Mouse (Mus musculus): ENCODE measurements around the gene Zfp865. TPM values are rescaled to one million over a fixed set of nuclear protein-coding genes. Genes with fewer than 3 reads are reported as not detected.
"Not testable (repeated sequence)": the region's sequence is repeated elsewhere in the genome, so short reads cannot be mapped to it uniquely, and the experiment has no call there.

Zfp865 gene
- polyA plus RNA-seq, 1 experiment: 16.5 TPM

DNA sequence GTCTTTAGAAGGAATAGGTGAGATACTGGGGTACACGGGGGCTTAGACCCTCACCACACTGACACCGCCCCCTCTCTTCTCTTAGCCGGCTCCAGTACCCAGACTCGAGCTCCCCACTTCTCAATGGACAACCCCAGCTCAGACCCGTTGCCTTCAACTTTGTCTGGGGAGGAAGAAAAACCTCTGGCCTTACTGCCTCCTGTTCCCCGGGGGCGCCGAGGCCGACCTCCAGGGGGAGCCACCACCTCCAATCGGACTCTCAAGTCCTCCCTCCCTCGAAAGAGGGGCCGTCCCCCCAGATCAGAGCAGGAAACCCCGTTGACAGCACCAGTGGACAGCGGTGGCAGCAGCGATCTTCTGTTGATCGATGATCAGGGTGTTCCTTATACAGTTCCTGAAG, 2.8 kb upstream of the Zfp865 start:
- Histone ChIP-seq H3K4me3 (ENCODE audit: insufficient read depth, poor library complexity, severe bottlenecking) (no peak overlapping the region), H3ac (ENCODE audit: control insufficient read depth, insufficient read length, low read depth) (no peak overlapping the region)
- TF ChIP-seq FOSL1 (IDR thresholded peaks at IDR 0.05; ENCODE audit: insufficient read depth, low read length, poor library complexity, severe bottlenecking): no peak
- no peak for TF ChIP-seq CTCF (IDR thresholded peaks at IDR 0.05; ENCODE audit: control insufficient read depth, insufficient read depth, insufficient read length)
- TF ChIP-seq MYOG (IDR thresholded peaks at IDR 0.05; ENCODE audit: control insufficient read depth, extremely low read depth, insufficient read length): no peak

DNA sequence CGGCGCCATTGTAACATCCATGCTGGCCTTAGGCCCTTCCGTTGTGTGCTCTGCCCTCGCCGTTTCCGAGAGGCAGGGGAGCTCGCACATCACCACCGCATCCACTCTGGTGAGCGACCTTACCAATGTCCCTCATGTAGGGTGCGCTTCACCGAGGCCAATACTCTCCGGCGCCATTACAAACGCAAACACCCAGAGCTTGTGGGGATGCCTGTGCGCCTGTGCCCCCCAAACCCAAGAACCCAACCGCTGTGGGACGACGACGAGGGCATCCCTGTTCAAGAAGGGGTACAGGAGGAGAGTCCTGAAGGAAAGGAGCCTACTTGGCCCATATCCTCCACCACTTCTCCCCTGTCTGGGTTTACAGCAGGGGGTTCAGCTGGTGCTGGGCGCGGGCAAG, 2.2 kb upstream of the Zfp865 start:
- Histone ChIP-seq H3K79me3 (ENCODE audit: low read depth) (peaks cover 27% of the 10 kb centered on the region), H3ac (ENCODE audit: control insufficient read depth, insufficient read length, low read depth) (no peak overlapping the region), H3K36me3 (ENCODE audit: control insufficient read depth, insufficient read depth) (peaks cover 22% of the 10 kb centered on the region), H3K27me3 (ENCODE audit: control insufficient read depth, insufficient read depth, insufficient read length) (no peaks in the 10 kb centered on the region), H3K79me2 (ENCODE audit: control insufficient read depth, insufficient read depth) (peaks cover 39% of the 10 kb centered on the region), H3K4me3 (ENCODE audit: insufficient read depth, poor library complexity, severe bottlenecking) (no peak overlapping the region)
- TF ChIP-seq CTCF (IDR thresholded peaks at IDR 0.05; ENCODE audit: control insufficient read depth, insufficient read depth, insufficient read length): no peak
- TF ChIP-seq CEBPB (IDR thresholded peaks at IDR 0.05; ENCODE audit: low read depth): no peak
- no peak for TF ChIP-seq USF1 (IDR thresholded peaks at IDR 0.05; ENCODE audit: low read depth)
- TF ChIP-seq MYOD1 (IDR thresholded peaks at IDR 0.05; ENCODE audit: control insufficient read depth, insufficient read length, low read depth): no peak
- no peak for TF ChIP-seq MYOG (IDR thresholded peaks at IDR 0.05; ENCODE audit: control insufficient read depth, extremely low read depth, insufficient read length)
- no peak for TF ChIP-seq MAX (IDR thresholded peaks at IDR 0.05)
- no peak for TF ChIP-seq FOSL1 (IDR thresholded peaks at IDR 0.05; ENCODE audit: insufficient read depth, low read length, poor library complexity, severe bottlenecking)

More for the DNA sequence above, 2.8 kb upstream of the Zfp865 start:
- Histone ChIP-seq H3K27me3 (ENCODE audit: control insufficient read depth, insufficient read depth, insufficient read length) (no peaks in the 10 kb centered on the region), H3K79me3 (ENCODE audit: low read depth) (peaks cover 21% of the 10 kb centered on the region), H3K36me3 (ENCODE audit: control insufficient read depth, insufficient read depth) (peaks cover 20% of the 10 kb centered on the region), H3K79me2 (ENCODE audit: control insufficient read depth, insufficient read depth) (peaks cover 37% of the 10 kb centered on the region)

DNA sequence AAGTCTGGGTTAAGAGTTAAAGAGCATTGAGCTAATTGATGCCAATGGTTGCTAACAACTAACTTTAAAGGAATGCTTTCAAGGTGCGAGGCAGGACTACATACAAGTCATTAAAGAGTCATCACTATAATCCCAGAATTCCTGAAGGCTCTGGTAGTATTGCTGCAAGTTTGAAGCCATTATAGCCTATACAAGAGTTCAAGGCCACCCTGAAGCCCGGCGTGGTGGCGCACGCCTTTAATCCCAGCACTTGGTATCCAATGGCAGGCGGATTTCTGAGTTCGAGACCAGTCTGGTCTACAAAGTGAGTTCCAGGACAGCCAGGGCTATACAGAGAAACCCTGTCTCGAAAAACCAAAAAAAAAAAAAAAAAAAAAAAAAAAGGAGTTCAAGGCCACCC, 600 bp upstream of the Zfp865 start:
- Histone ChIP-seq H3K4me3 (ENCODE audit: insufficient read depth, poor library complexity, severe bottlenecking) (peak overlapping the region; percentile 29), H3ac (ENCODE audit: control insufficient read depth, insufficient read length, low read depth) (peak overlapping the region; percentile 23)
- not testable (repeated sequence) for H3K27me3 ChIP-seq (ENCODE audit: control insufficient read depth, insufficient read depth, insufficient read length)

DNA sequence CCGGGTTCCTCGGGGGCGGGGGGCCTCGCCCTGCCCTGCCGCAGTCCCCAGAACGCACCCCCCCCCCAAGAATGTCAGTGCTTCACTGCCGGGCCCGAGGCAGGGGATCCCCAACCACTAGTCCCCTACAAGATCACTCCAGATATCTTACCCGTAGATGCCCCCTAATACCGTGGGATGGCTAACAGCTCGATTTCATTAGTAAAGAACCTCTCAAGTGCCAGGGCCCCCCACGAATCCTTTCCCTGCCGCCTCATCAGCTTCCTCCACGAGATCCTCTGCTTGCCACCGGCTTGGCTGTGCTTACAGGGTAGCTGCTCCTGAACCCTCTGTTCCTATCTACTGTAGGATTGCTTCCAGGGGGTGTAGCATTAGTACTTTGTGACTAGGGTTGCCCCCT, 509 bp downstream of the Zfp865 start:
- Histone ChIP-seq H3K4me3 (ENCODE audit: insufficient read depth, poor library complexity, severe bottlenecking) (peak overlapping the region; percentile 69), H3K79me2 (ENCODE audit: control insufficient read depth, insufficient read depth) (peaks cover 63% of the 10 kb centered on the region), H3K79me3 (ENCODE audit: low read depth) (peaks cover 42% of the 10 kb centered on the region), H3K27me3 (ENCODE audit: control insufficient read depth, insufficient read depth, insufficient read length) (no peaks in the 10 kb centered on the region), H3ac (ENCODE audit: control insufficient read depth, insufficient read length, low read depth) (peak overlapping the region; percentile 91), H3K36me3 (ENCODE audit: control insufficient read depth, insufficient read depth) (peaks cover 43% of the 10 kb centered on the region)
- TF ChIP-seq CTCF (IDR thresholded peaks at IDR 0.05; ENCODE audit: control insufficient read depth, insufficient read depth, insufficient read length) (no peak), CEBPB (IDR thresholded peaks at IDR 0.05; ENCODE audit: low read depth) (no peak)

More for the DNA sequence above, 600 bp upstream of the Zfp865 start:
- Histone ChIP-seq H3K79me3 (ENCODE audit: low read depth) (peaks cover 34% of the 10 kb centered on the region), H3K36me3 (ENCODE audit: control insufficient read depth, insufficient read depth) (peaks cover 34% of the 10 kb centered on the region), H3K79me2 (ENCODE audit: control insufficient read depth, insufficient read depth) (peaks cover 52% of the 10 kb centered on the region)

DNA sequence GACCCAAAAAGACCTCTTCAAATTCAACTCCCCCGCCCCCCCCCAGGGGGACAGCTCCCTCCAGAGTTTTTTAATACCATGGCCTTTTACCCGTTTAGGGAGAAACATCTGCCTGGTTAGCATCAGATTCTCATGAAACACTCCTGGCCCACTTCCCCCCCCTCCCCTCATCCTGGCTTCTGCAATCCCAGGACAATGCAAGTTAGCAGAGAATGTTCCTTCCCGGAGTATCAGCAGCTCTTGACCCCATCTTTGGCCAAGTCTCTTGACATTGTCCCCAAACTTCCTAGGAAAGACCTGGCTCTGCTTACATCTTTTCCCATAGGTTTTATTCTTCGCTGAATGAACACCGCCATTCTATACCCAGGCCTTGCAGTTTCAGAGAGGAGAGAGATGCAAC, 1.0 kb downstream of the Zfp865 start:
- Histone ChIP-seq H3ac (ENCODE audit: control insufficient read depth, insufficient read length, low read depth) (peak overlapping the region; percentile 91), H3K36me3 (ENCODE audit: control insufficient read depth, insufficient read depth) (peaks cover 48% of the 10 kb centered on the region)
- no peak for TF ChIP-seq CEBPB (IDR thresholded peaks at IDR 0.05; ENCODE audit: low read depth)

DNA sequence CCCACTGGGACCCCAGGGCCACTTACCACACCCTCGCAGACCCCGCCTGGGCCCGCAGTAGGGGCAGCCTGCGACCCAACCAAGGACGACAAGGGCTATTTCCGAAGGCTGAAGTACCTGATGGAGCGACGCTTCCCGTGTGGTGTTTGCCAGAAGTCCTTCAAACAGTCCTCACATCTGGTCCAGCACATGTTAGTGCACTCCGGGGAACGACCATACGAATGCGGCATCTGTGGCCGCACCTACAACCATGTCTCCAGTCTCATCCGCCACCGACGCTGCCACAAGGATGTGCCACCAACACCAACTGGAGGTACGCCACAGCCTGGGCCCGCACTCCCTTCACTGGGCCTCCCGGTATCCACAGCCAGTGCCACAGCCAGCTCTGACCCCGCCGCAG, 9.4 kb downstream of the Zfp865 start:
- Histone ChIP-seq H3K79me2 (ENCODE audit: control insufficient read depth, insufficient read depth) (peaks cover 22% of the 10 kb centered on the region), H3K79me3 (ENCODE audit: low read depth) (peaks cover 11% of the 10 kb centered on the region), H3K36me3 (ENCODE audit: control insufficient read depth, insufficient read depth) (peaks cover 76% of the 10 kb centered on the region), H3K27me3 (ENCODE audit: control insufficient read depth, insufficient read depth, insufficient read length) (no peaks in the 10 kb centered on the region), H3K4me3 (ENCODE audit: insufficient read depth, poor library complexity, severe bottlenecking) (no peak overlapping the region), H3ac (ENCODE audit: control insufficient read depth, insufficient read length, low read depth) (no peak overlapping the region)
- TF ChIP-seq FOSL1 (IDR thresholded peaks at IDR 0.05; ENCODE audit: insufficient read depth, low read length, poor library complexity, severe bottlenecking): no peak
- TF ChIP-seq USF1 (IDR thresholded peaks at IDR 0.05; ENCODE audit: low read depth): no peak
- no peak for TF ChIP-seq CTCF (IDR thresholded peaks at IDR 0.05; ENCODE audit: control insufficient read depth, insufficient read depth, insufficient read length)
- TF ChIP-seq MYOD1 (IDR thresholded peaks at IDR 0.05; ENCODE audit: control insufficient read depth, insufficient read length, low read depth): no peak
- no peak for TF ChIP-seq CEBPB (IDR thresholded peaks at IDR 0.05; ENCODE audit: low read depth)
- TF ChIP-seq MAX (IDR thresholded peaks at IDR 0.05): no peak
- TF ChIP-seq MYOG (IDR thresholded peaks at IDR 0.05; ENCODE audit: control insufficient read depth, extremely low read depth, insufficient read length): no peak

More for the DNA sequence above, 1.0 kb downstream of the Zfp865 start:
- H3K79me2 ChIP-seq (ENCODE audit: control insufficient read depth, insufficient read depth): peaks cover 68% of the 10 kb centered on the region
- H3K4me3 ChIP-seq (ENCODE audit: insufficient read depth, poor library complexity, severe bottlenecking): peak overlapping the region; percentile 69
- no peaks in the 10 kb centered on the region for H3K27me3 ChIP-seq (ENCODE audit: control insufficient read depth, insufficient read depth, insufficient read length)
- peaks cover 45% of the 10 kb centered on the region for H3K79me3 ChIP-seq (ENCODE audit: low read depth)

DNA sequence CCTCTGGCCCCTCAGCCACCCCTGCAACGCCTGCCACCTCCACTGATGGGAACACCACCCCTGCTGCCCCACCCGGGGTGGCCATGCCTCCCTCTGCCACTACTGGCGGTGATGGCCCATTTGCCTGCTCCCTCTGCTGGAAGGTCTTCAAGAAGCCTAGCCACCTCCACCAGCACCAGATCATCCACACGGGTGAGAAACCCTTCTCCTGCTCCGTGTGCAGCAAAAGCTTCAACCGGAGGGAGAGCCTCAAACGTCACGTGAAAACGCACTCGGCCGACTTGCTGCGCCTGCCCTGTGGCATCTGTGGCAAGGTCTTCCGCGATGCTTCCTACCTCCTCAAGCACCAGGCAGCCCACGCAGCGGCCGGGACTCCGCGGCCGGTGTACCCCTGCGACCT, 9.8 kb downstream of the Zfp865 start:
- no peak for TF ChIP-seq CTCF (IDR thresholded peaks at IDR 0.05; ENCODE audit: control insufficient read depth, insufficient read depth, insufficient read length)
- TF ChIP-seq MYOG (IDR thresholded peaks at IDR 0.05; ENCODE audit: control insufficient read depth, extremely low read depth, insufficient read length): no peak
- no peak for TF ChIP-seq MAX (IDR thresholded peaks at IDR 0.05)
- TF ChIP-seq USF1 (IDR thresholded peaks at IDR 0.05; ENCODE audit: low read depth): no peak
- no peak for TF ChIP-seq FOSL1 (IDR thresholded peaks at IDR 0.05; ENCODE audit: insufficient read depth, low read length, poor library complexity, severe bottlenecking)
- TF ChIP-seq MYOD1 (IDR thresholded peaks at IDR 0.05; ENCODE audit: control insufficient read depth, insufficient read length, low read depth): no peak
- H3K79me3 ChIP-seq (ENCODE audit: low read depth): peaks cover 7% of the 10 kb centered on the region
- H3ac ChIP-seq (ENCODE audit: control insufficient read depth, insufficient read length, low read depth): no peak overlapping the region
- peaks cover 18% of the 10 kb centered on the region for H3K79me2 ChIP-seq (ENCODE audit: control insufficient read depth, insufficient read depth)
- H3K4me3 ChIP-seq (ENCODE audit: insufficient read depth, poor library complexity, severe bottlenecking): no peak overlapping the region
- peaks cover 73% of the 10 kb centered on the region for H3K36me3 ChIP-seq (ENCODE audit: control insufficient read depth, insufficient read depth)
- no peaks in the 10 kb centered on the region for H3K27me3 ChIP-seq (ENCODE audit: control insufficient read depth, insufficient read depth, insufficient read length)

Data from C2C12 (cell line).